Mouse (Mus musculus): ENCODE results near the gene Hyal2. TPM values are rescaled to one million over a fixed set of nuclear protein-coding genes. Genes with fewer than 3 reads are reported as not detected.
A peak's percentile ranks its signal among the peaks of the same experiment; 100 is the strongest.

The Hyal2 gene
- polyA plus RNA-seq, 1 experiment from 2014 or later, result 105 TPM

- Histone ChIP-seq H3K27me3 (ENCODE audit: control insufficient read depth, insufficient read depth, low read length) (peaks cover 25% of the 10 kb centered on the region; the same call in 1 of the 2 replicates), H3K9me3 (replicated peaks; ENCODE audit: control insufficient read depth, low read length) (no peaks in the 10 kb centered on the region), H3K4me1 (ENCODE audit: control insufficient read depth, insufficient read depth, low read length) (peaks cover 51% of the 10 kb centered on the region), H3K36me3 (ENCODE audit: control insufficient read depth, insufficient read depth, low read length) (no peaks in the 10 kb centered on the region), H3K9ac (ENCODE audit: low read depth, low read length) (peak overlapping the region; percentile 34; the same call in 1 of the 2 replicates), H3K4me2 (peak overlapping the region; percentile 47), H3K4me3 (ENCODE audit: low read depth, low read length) (peak overlapping the region; percentile 8; the same call in 1 of the 2 replicates), H3K27ac (ENCODE audit: low read depth, low read length) (no peak overlapping the region)
- ATAC-seq (replicated peaks; ENCODE audit: insufficient number of reproducible peaks, low FRiP score, low TSS enrichment), result no peak
- 34% methylated on average over 23 of the region's 23 CpGs for WGBS (ENCODE audit: insufficient replicate concordance)
Observed at GRCm38 (mm10) chr9:107605041-107605661, 37.4 kb downstream of the Hyal2 start.

GRCm38 (mm10) chr9:107606591-107606990 lies 38.8 kb downstream of the Hyal2 start:
- Histone ChIP-seq H3K4me2 (peak overlapping the region; percentile 52), H3K4me1 (ENCODE audit: control insufficient read depth, insufficient read depth, low read length) (peaks cover 59% of the 10 kb centered on the region), H3K36me3 (ENCODE audit: control insufficient read depth, insufficient read depth, low read length) (no peaks in the 10 kb centered on the region), H3K9me3 (replicated peaks; ENCODE audit: control insufficient read depth, low read length) (no peaks in the 10 kb centered on the region), H3K27me3 (ENCODE audit: control insufficient read depth, insufficient read depth, low read length) (peaks cover 15% of the 10 kb centered on the region; the same call in 1 of the 2 replicates), H3K9ac (ENCODE audit: low read depth, low read length) (peak overlapping the region; percentile 56; the same call in 1 of the 2 replicates), H3K27ac (ENCODE audit: low read depth, low read length) (0 out of 2 replicates have a peak overlapping the region, but pooled peaks have one; percentile 6), H3K4me3 (ENCODE audit: low read depth, low read length) (peak overlapping the region; percentile 10; the same call in 1 of the 2 replicates)
- WGBS (ENCODE audit: insufficient replicate concordance), result 11% methylated on average over 9 of the region's 9 CpGs
- no peak for ATAC-seq (replicated peaks; ENCODE audit: insufficient number of reproducible peaks, low FRiP score, low TSS enrichment)

GRCm38 (mm10) chr9:107607036-107607435 lies 39.3 kb downstream of the Hyal2 start:
- H3K36me3 ChIP-seq (ENCODE audit: control insufficient read depth, insufficient read depth, low read length), result no peaks in the 10 kb centered on the region
- 74% methylated on average over 2 of the region's 2 CpGs for WGBS (ENCODE audit: insufficient replicate concordance)
- peak overlapping the region; percentile 56; the same call in 1 of the 2 replicates for H3K9ac ChIP-seq (ENCODE audit: low read depth, low read length)
- 0 out of 2 replicates have a peak overlapping the region, but pooled peaks have one; percentile 6 for H3K27ac ChIP-seq (ENCODE audit: low read depth, low read length)
- peaks cover 15% of the 10 kb centered on the region; the same call in 1 of the 2 replicates for H3K27me3 ChIP-seq (ENCODE audit: control insufficient read depth, insufficient read depth, low read length)
- no peak for ATAC-seq (replicated peaks; ENCODE audit: insufficient number of reproducible peaks, low FRiP score, low TSS enrichment)
- peaks cover 63% of the 10 kb centered on the region for H3K4me1 ChIP-seq (ENCODE audit: control insufficient read depth, insufficient read depth, low read length)
- peak overlapping the region; percentile 10; the same call in 1 of the 2 replicates for H3K4me3 ChIP-seq (ENCODE audit: low read depth, low read length)
- no peaks in the 10 kb centered on the region for H3K9me3 ChIP-seq (replicated peaks; ENCODE audit: control insufficient read depth, low read length)
- H3K4me2 ChIP-seq, result peak overlapping the region; percentile 52

GRCm38 (mm10) chr9:107607653-107608245 lies 40.0 kb downstream of the Hyal2 start:
- no peak for ATAC-seq (replicated peaks; ENCODE audit: insufficient number of reproducible peaks, low FRiP score, low TSS enrichment)
- H3K4me1 ChIP-seq (ENCODE audit: control insufficient read depth, insufficient read depth, low read length), result peaks cover 65% of the 10 kb centered on the region

DNA sequence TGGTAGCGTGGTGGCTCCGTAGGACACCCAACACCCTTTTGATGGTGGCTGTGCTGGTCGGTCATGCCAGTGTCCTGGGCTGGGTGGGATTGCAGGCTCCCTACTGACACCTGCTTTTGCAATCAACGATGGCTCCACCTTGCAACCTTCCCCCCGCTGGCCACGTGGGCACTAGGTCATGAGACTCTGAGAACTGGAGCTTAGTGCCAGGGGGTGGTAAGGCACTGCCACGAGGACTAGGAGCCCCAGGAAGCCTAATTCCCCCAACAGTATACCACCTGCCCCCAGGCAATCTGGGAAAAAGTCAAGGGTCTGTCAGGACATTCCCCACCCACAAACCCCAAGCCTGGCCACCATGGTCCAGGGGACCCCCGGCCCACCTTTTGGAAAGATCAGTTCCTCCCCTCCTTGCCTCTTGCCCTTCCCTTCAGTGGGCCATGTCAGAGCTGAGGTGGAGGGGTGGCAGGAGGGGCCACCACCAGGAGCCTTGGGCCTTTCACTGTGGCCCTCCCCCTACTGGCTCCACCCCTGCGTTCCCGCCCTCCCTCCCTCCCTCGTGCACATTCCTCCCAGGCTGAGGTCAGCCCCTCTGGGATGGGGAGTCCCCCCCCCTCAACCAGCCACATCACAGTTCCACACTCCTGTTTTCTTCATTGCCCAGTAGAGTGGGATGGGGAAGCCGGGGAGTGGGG lies 41.1 kb downstream of the Hyal2 start, which contains the start of gene Sema3b:
Gene Sema3b, minus strand, starts transcription at position 489 of the 692 bp plus-strand sequence.
- Histone ChIP-seq H3K27me3 (ENCODE audit: control insufficient read depth, insufficient read depth, low read length) (peaks cover 14% of the 10 kb centered on the region; the same call in 1 of the 2 replicates), H3K4me3 (ENCODE audit: low read depth, low read length) (no peak within 1 kb of the TSS), H3K36me3 (ENCODE audit: control insufficient read depth, insufficient read depth, low read length) (no peaks in the 10 kb centered on the region), H3K4me1 (ENCODE audit: control insufficient read depth, insufficient read depth, low read length) (peaks cover 69% of the 10 kb centered on the region), H3K4me2 (peak within 1 kb of the TSS; percentile 39), H3K9me3 (replicated peaks; ENCODE audit: control insufficient read depth, low read length) (no peaks in the 10 kb centered on the region), H3K9ac (ENCODE audit: low read depth, low read length) (peak within 1 kb of the TSS; percentile 34; the same call in 1 of the 2 replicates), H3K27ac (ENCODE audit: low read depth, low read length) (0 out of 2 replicates have a peak within 1 kb of the TSS, but pooled peaks have one; percentile 35)
- WGBS (ENCODE audit: insufficient replicate concordance), result 43% methylated on average over 12 of the region's 12 CpGs
- ATAC-seq (replicated peaks; ENCODE audit: insufficient number of reproducible peaks, low FRiP score, low TSS enrichment), result no peak

More at GRCm38 (mm10) chr9:107607653-107608245, 40.0 kb downstream of the Hyal2 start:
- Histone ChIP-seq H3K4me3 (ENCODE audit: low read depth, low read length) (no peak overlapping the region), H3K4me2 (peak overlapping the region; percentile 52), H3K9ac (ENCODE audit: low read depth, low read length) (peak overlapping the region; percentile 23; the same call in 1 of the 2 replicates), H3K27me3 (ENCODE audit: control insufficient read depth, insufficient read depth, low read length) (peaks cover 15% of the 10 kb centered on the region; the same call in 1 of the 2 replicates), H3K36me3 (ENCODE audit: control insufficient read depth, insufficient read depth, low read length) (no peaks in the 10 kb centered on the region), H3K9me3 (replicated peaks; ENCODE audit: control insufficient read depth, low read length) (no peaks in the 10 kb centered on the region), H3K27ac (ENCODE audit: low read depth, low read length) (no peak overlapping the region)
- 36% methylated on average over 9 of the region's 9 CpGs for WGBS (ENCODE audit: insufficient replicate concordance)

GRCm38 (mm10) chr9:107609433-107609830 lies 41.7 kb downstream of the Hyal2 start:
- peak overlapping the region; percentile 16; the same call in 1 of the 2 replicates for H3K9ac ChIP-seq (ENCODE audit: low read depth, low read length)
- peaks cover 3% of the 10 kb centered on the region; the same call in 1 of the 2 replicates for H3K36me3 ChIP-seq (ENCODE audit: control insufficient read depth, insufficient read depth, low read length)
- H3K4me2 ChIP-seq, result no peak overlapping the region
- H3K27ac ChIP-seq (ENCODE audit: low read depth, low read length), result no peak overlapping the region
- ATAC-seq (replicated peaks; ENCODE audit: insufficient number of reproducible peaks, low FRiP score, low TSS enrichment), result no peak
- peaks cover 8% of the 10 kb centered on the region; the same call in 1 of the 2 replicates for H3K27me3 ChIP-seq (ENCODE audit: control insufficient read depth, insufficient read depth, low read length)
- H3K4me1 ChIP-seq (ENCODE audit: control insufficient read depth, insufficient read depth, low read length), result peaks cover 63% of the 10 kb centered on the region
- no peak overlapping the region for H3K4me3 ChIP-seq (ENCODE audit: low read depth, low read length)
- WGBS (ENCODE audit: insufficient replicate concordance), result 62% methylated on average over 4 of the region's 4 CpGs
- H3K9me3 ChIP-seq (replicated peaks; ENCODE audit: control insufficient read depth, low read length), result no peaks in the 10 kb centered on the region

GRCm38 (mm10) chr9:107611456-107612190 lies 43.9 kb downstream of the Hyal2 start:
- Histone ChIP-seq H3K27ac (ENCODE audit: low read depth, low read length) (peak overlapping the region; percentile 93), H3K36me3 (ENCODE audit: control insufficient read depth, insufficient read depth, low read length) (peaks cover 20% of the 10 kb centered on the region), H3K4me1 (ENCODE audit: control insufficient read depth, insufficient read depth, low read length) (peaks cover 51% of the 10 kb centered on the region), H3K27me3 (ENCODE audit: control insufficient read depth, insufficient read depth, low read length) (0 out of 2 replicates have a peak, but pooled peaks cover 2% of the 10 kb centered on the region), H3K9me3 (replicated peaks; ENCODE audit: control insufficient read depth, low read length) (no peaks in the 10 kb centered on the region), H3K4me3 (ENCODE audit: low read depth, low read length) (no peak overlapping the region), H3K4me2 (peak overlapping the region; percentile 77), H3K9ac (ENCODE audit: low read depth, low read length) (peak overlapping the region; percentile 75)
- WGBS (ENCODE audit: insufficient replicate concordance), result 62% methylated on average over 6 of the region's 6 CpGs
- ATAC-seq (replicated peaks; ENCODE audit: insufficient number of reproducible peaks, low FRiP score, low TSS enrichment), result no peak

Measured in heart, embryonic 11.5 days (tissue).